Mouse (Mus musculus) limb, embryonic 15.5 days (tissue): ENCODE measurements around the gene Dnajb1. TPM values are rescaled to one million over a fixed set of nuclear protein-coding genes. Genes with fewer than 3 reads are reported as not detected.

Source experiments
- polyA plus RNA-seq: library from polyadenylated mRNA; unstranded; fragments of >200 nt; fragmentation: Nextera tagmentation; extraction: Ambion mirVana; gene quantifications from 2 replicates; pipeline ENCODE4 v1.2.1, GENCODE M21; 2015

Gene Dnajb1
- polyA plus RNA-seq, 1 experiment from 2014 or later, result 78.5 TPM

Other genes with a start within 250 kb of the Dnajb1 start
- 0.24 and 0.36 TPM in 2 replicates for gene Clgn, start 218.3 kb upstream of the Dnajb1 start, polyA plus RNA-seq
- 96.1 and 112 TPM in 2 replicates for gene Scoc, start 149.8 kb upstream of the Dnajb1 start, polyA plus RNA-seq
- gene Olfr370, start 72.4 kb upstream of the Dnajb1 start, polyA plus RNA-seq, result not detected in 2 replicates
- gene Ndufb7, start 41.5 kb upstream of the Dnajb1 start, polyA plus RNA-seq, result 253 and 288 TPM in 2 replicates
- gene Tecr, start 222 bp upstream of the Dnajb1 start, polyA plus RNA-seq, result 544 and 583 TPM in 2 replicates
- 182 and 187 TPM in 2 replicates for gene Gipc1, start 44.5 kb downstream of the Dnajb1 start, polyA plus RNA-seq
- 0.95 and 1.1 TPM in 2 replicates for gene Ptger1, start 58.5 kb downstream of the Dnajb1 start, polyA plus RNA-seq
- gene Pkn1, start 91.0 kb downstream of the Dnajb1 start, polyA plus RNA-seq, result 19.6 and 20.0 TPM in 2 replicates
- gene Ddx39, start 107.0 kb downstream of the Dnajb1 start, polyA plus RNA-seq, result 126 and 127 TPM in 2 replicates
- gene Adgre5, start 133.1 kb downstream of the Dnajb1 start, polyA plus RNA-seq, result 46.1 and 52.6 TPM in 2 replicates